Mouse (Mus musculus): Measurements from ENCODE around the gene Abcd2. TPM values are rescaled to one million over a fixed set of nuclear protein-coding genes. Genes with fewer than 3 reads are reported as not detected.
A peak's percentile ranks its signal among the peaks of the same experiment; 100 is the strongest.

Abcd2 gene
- polyA plus RNA-seq, 1 experiment from 2014 or later: 3.3 TPM

DNA sequence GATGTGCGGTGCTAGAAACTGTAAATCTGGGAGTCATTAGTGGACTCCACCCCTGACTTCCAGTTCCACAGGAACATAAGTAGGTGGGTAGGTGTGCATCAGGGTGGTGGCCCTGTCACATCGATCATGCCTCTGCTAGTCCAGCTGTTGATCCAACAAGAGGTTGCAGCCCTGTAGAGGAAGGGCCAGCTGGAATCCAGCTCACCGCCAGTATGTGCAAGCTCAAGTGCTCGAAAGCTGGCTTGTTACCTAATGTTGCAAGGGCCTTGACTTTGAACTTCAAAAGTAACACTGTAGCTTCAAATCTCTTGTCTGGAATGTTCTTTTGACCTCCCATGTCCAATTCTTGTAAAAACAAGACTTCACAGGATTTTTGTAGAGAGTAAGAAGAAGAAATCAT, 67.0 kb downstream of the Abcd2 start:
- Histone ChIP-seq H3K4me1 (no peaks in the 10 kb centered on the region), H3K9ac (no peak overlapping the region), H3K4me3 (no peak overlapping the region), H3K36me3 (no peaks in the 10 kb centered on the region), H3K27me3 (no peaks in the 10 kb centered on the region), H3K9me3 (no peaks in the 10 kb centered on the region), H3K27ac (no peak overlapping the region), H3K4me2 (replicated peaks) (no peak overlapping the region)
- ATAC-seq (ENCODE audit: low FRiP score, low read depth): no peak
- WGBS: 70% methylated on average over 4 of the region's 4 CpGs

DNA sequence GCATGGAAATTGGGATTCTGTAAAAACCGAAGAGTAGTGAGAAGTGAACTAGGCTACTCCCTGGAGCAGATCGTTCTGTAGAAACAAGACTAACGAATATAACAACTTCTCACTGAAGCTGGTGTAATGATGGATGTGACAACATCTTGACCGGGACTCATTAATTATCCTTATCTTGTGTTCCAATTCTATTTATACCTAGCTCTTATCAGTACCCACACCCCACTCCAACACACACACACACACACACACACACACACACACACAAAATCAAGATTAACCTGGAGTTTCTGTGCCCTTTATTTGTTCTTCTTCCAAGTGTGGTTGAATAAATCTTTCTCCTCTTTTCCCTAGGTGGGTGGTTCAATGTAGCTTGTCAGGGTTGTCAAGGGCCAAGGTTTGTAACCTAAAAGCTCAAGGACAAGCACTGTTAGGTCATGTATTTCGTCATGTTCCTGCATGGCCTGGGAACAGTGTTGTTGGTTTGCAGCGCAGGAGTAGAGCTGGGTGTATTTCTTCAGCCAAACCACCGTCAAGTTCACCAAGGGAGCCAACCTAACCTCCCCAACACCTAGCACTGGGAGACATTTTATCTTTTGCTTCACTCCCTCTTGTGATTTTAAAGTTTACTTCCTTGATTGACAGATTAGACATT, 78.9 kb downstream of the Abcd2 start:
- WGBS: 90% methylated on average over 7 of the region's 7 CpGs
- Histone ChIP-seq H3K4me2 (replicated peaks) (no peak overlapping the region), H3K9me3 (no peaks in the 10 kb centered on the region), H3K27me3 (no peaks in the 10 kb centered on the region), H3K4me1 (no peaks in the 10 kb centered on the region), H3K9ac (no peak overlapping the region), H3K27ac (no peak overlapping the region), H3K4me3 (no peak overlapping the region), H3K36me3 (no peaks in the 10 kb centered on the region)
- no peak for ATAC-seq (ENCODE audit: low FRiP score, low read depth)

DNA sequence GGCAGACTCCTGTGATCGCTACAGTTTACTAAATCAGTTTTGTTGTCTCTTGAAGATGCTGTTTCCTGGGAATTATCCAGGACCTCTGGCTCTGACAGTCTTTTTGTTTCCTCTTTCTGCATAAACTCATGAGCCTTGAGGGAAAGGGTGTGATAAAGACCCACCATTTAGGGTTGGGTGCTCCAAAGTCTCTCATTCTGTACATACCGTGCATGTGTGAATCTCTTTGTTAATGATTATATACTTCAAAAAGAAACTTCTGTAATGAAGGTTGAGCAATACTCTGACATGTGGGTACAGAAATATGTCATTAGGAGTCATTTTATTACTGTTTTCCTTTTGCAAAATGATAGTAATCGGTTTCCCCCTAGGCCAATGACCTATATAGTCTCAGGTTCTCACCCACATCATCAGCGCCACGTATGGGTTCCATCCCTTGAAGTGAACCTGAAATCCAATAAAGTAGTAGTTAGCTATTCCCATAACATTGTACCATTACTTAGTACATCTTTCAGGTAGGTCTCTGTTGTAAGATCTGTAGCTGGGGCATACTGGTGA, 83.4 kb downstream of the Abcd2 start:
- WGBS: 92% methylated on average over 5 of the region's 5 CpGs
- no peak overlapping the region for H3K4me2 ChIP-seq (replicated peaks)

GRCm38 (mm10) chr15:91104934-91105333, 86.7 kb downstream of the Abcd2 start:
- no peak for ATAC-seq (ENCODE audit: low FRiP score, low read depth)
- 38% methylated on average over 3 of the region's 3 CpGs for WGBS
- Histone ChIP-seq H3K4me2 (replicated peaks) (no peak overlapping the region), H3K9me3 (no peaks in the 10 kb centered on the region), H3K27ac (no peak overlapping the region), H3K4me1 (no peaks in the 10 kb centered on the region), H3K36me3 (no peaks in the 10 kb centered on the region), H3K27me3 (no peaks in the 10 kb centered on the region), H3K9ac (no peak overlapping the region), H3K4me3 (no peak overlapping the region)

More for the DNA sequence above, 83.4 kb downstream of the Abcd2 start:
- no peaks in the 10 kb centered on the region for H3K36me3 ChIP-seq
- ATAC-seq (ENCODE audit: low FRiP score, low read depth): no peak
- H3K4me3 ChIP-seq: no peak overlapping the region
- H3K9me3 ChIP-seq: no peaks in the 10 kb centered on the region
- no peak overlapping the region for H3K9ac ChIP-seq
- no peak overlapping the region for H3K27ac ChIP-seq
- H3K27me3 ChIP-seq: no peaks in the 10 kb centered on the region
- H3K4me1 ChIP-seq: no peaks in the 10 kb centered on the region

DNA sequence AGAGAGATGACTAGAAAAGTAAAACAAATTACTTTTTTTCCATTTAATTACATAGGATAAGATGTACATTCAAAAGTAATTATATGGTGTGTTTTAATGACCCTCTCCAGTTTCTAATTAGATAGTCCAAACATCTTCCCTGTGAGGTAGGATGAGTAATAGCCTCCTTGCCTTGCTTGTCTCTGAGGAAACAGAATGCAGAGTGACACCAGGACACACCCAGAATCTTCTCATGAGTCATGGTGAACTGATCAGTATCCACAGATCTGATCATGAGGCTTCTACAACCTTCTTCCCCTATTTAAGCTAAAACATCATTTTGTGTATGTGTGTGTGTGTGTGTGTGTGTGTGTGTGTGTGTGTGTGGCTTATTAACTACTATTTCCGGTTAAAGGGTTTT, 87.3 kb downstream of the Abcd2 start:
- Histone ChIP-seq H3K27ac (no peak overlapping the region), H3K36me3 (no peaks in the 10 kb centered on the region)

GRCm38 (mm10) chr15:91103814-91104213, 87.8 kb downstream of the Abcd2 start:
- no peak for ATAC-seq (ENCODE audit: low FRiP score, low read depth)
- WGBS: 61% methylated on average over 14 of the region's 14 CpGs
- Histone ChIP-seq H3K27ac (no peak overlapping the region), H3K27me3 (no peaks in the 10 kb centered on the region), H3K4me3 (no peak overlapping the region), H3K4me1 (no peaks in the 10 kb centered on the region), H3K9ac (no peak overlapping the region), H3K36me3 (no peaks in the 10 kb centered on the region), H3K4me2 (replicated peaks) (no peak overlapping the region), H3K9me3 (no peaks in the 10 kb centered on the region)

More for the DNA sequence above, 87.3 kb downstream of the Abcd2 start:
- Histone ChIP-seq H3K9me3 (no peaks in the 10 kb centered on the region), H3K4me2 (replicated peaks) (no peak overlapping the region), H3K27me3 (no peaks in the 10 kb centered on the region), H3K4me1 (no peaks in the 10 kb centered on the region), H3K4me3 (no peak overlapping the region), H3K9ac (no peak overlapping the region)
- WGBS: 83% methylated on average over 1 of the region's 1 CpGs
- no peak for ATAC-seq (ENCODE audit: low FRiP score, low read depth)

DNA sequence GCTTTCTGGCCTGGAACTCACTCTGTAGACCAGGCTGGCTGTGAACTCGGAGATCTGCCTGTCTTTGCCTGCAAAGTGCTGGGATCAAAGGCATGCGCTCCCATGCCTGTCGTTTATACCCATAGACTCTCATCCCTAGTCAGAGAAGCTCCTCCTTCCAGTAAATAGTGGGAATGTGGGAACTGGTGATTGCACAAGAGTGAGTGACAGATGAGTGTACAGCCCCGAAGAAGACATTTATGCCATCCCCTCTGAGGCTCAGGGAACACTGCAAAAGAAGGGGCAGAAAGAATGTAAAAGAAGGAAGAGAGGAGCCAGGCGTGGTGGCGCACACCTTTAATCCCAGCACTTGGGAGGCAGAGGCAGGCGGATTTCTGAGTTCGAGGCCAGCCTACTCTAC, 88.3 kb downstream of the Abcd2 start:
- WGBS: 85% methylated on average over 8 of the region's 8 CpGs

DNA sequence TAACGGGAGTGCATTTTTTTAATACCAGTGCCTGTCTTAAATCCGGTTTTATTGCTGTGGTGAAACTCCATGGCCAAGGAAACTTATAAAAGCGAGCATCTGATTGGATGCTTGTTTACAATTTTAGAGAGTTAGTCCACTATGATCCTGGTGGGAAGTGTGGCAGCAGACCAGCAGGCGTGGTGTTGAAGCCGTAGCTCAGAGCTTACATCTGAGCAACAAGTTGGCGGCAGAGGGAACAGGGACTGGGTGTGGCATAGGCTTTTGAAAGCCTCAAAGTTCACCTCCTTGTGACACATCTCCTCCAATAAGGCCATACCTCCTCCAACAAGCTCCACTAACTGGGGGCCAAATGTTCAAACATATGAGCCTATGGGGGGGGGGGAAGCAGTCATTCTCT, 95.0 kb downstream of the Abcd2 start:
- no peak overlapping the region for H3K9ac ChIP-seq

More for the DNA sequence above, 88.3 kb downstream of the Abcd2 start:
- H3K4me1 ChIP-seq: no peaks in the 10 kb centered on the region
- no peak overlapping the region for H3K27ac ChIP-seq
- H3K36me3 ChIP-seq: no peaks in the 10 kb centered on the region
- H3K9me3 ChIP-seq: no peaks in the 10 kb centered on the region
- no peak overlapping the region for H3K4me2 ChIP-seq (replicated peaks)
- no peak overlapping the region for H3K4me3 ChIP-seq
- no peak for ATAC-seq (ENCODE audit: low FRiP score, low read depth)
- H3K27me3 ChIP-seq: no peaks in the 10 kb centered on the region
- no peak overlapping the region for H3K9ac ChIP-seq

More for the DNA sequence above, 95.0 kb downstream of the Abcd2 start:
- Histone ChIP-seq H3K36me3 (no peaks in the 10 kb centered on the region), H3K9me3 (no peaks in the 10 kb centered on the region), H3K4me1 (peaks cover 10% of the 10 kb centered on the region; the same call in 1 of the 2 replicates), H3K27me3 (no peaks in the 10 kb centered on the region), H3K4me3 (no peak overlapping the region), H3K27ac (no peak overlapping the region), H3K4me2 (replicated peaks) (peak overlapping the region; percentile 31)
- ATAC-seq (ENCODE audit: low FRiP score, low read depth): peak; percentile 45; the same call in 1 of the 2 replicates
- WGBS: 26% methylated on average over 6 of the region's 6 CpGs

Other genes starting within 250 kb of the Abcd2 start
- gene Kif21a, start 141.9 kb downstream of the Abcd2 start, polyA plus RNA-seq (2015; fragmentation: Nextera tagmentation; extraction: Ambion mirVana): 6.7 and 7.3 TPM in 2 replicates
- gene CN725425, start 7.7 kb upstream of the Abcd2 start, polyA plus RNA-seq (2015; fragmentation: Nextera tagmentation; extraction: Ambion mirVana): not detected in 2 replicates

Measured in limb, embryonic 13.5 days (tissue).